Mouse (Mus musculus) stomach, postnatal 0 days (tissue): ENCODE measurements at regions not wholly inside any gene's neighbourhood (a gene's known extent, or its start where the extent isn't known, plus 50 kb on each side); places are given as distances from the start of the nearest gene placed in this dataset.

Experiments
- CTCF ChIP-seq: IDR thresholded peaks from 2 replicates; pipeline ENCODE4 v1.5.1; 2016; ENCODE audit warnings: antibody characterized with exemption, low read depth, mild to moderate bottlenecking, moderate library complexity
- EP300 ChIP-seq: optimal IDR thresholded peaks from 2 replicates; pipeline ENCODE3; 2016; ENCODE audit warnings: antibody characterized with exemption

DNA sequence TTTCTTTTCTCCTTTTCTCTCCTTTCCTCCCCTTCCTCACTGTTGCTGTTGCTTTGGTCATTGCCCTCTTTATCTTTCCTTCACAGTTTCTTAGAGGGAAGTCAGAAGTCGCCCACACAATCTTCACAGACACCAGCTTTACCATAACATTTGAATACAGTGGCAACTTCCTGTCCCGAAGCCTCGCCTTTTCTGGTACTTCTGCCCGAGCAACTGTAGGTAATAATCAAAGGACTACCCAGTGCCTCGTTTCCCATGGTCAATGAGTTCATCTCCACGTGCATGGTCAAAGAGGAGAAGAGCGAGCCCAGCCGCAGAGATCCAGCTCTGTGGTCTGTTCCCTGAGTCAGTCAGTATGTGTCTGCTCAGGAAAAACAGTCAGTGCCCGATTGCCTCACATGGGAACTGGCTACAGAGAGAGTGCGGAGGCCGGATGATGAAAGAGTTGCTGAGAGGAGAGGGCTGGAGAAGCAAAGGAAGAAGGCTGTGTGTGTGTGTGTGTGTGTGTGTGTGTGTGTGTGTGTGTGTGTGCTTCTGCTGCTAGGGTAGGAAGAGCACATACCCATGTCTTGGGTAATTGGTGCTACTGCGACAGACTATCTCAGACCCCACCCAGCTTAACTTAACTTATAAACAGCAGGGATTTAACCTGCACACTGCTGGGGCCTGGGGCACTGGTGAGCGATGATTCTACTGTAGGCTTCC lies 73.0 kb upstream of the Klf13 start:
- TF ChIP-seq CTCF (no peak), EP300 (no peak)
